Mouse (Mus musculus): ENCODE results near the gene Sec14l4.

The Sec14l4 gene

GRCm38 (mm10) chr11:4080219-4080618 lies 49.0 kb downstream of the Sec14l4 start:
- DNase-seq, result peak; percentile 63 to 74

GRCm38 (mm10) chr11:4083316-4084078 lies 52.2 kb downstream of the Sec14l4 start:
- peak; percentile 30 to 71 for DNase-seq

DNA sequence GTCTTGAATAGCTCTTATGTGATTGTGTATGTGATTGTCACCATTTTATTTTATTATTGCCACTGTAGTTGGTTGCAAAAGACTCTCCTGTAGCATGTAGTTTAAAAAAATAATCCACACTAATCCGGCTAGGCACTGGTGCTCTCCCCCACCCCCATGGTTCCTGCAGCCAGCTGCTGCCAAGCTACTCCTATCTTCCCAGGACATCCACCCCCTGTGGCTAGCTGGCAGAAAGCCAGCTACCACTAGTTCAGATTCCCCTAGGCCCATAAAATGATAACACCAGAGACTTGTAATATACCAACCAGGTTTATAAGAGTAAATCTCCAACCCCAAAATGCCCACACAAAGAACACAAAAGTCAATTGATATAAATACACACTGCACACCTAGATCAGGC lies 55.0 kb downstream of the Sec14l4 start:
- no peak for DNase-seq

- DNase-seq, result no peak
These were observed 56.0 kb downstream of the Sec14l4 start for GRCm38 (mm10) chr11:4087267-4087666.

GRCm38 (mm10) chr11:4093459-4094377 lies 62.5 kb downstream of the Sec14l4 start:
- DNase-seq, result no peak

- DNase-seq, result peak; percentile 71 to 80
These were observed 63.3 kb downstream of the Sec14l4 start for GRCm38 (mm10) chr11:4094378-4095170.

- DNase-seq, result peak; percentile 54 to 62
These were observed 64.2 kb downstream of the Sec14l4 start, which contains the start of gene Mtfp1 for GRCm38 (mm10) chr11:4095171-4096053. Mtfp1 (minus strand) TSS chr11:4095445.

- DNase-seq, result peak; percentile 99
These were observed 65.1 kb downstream of the Sec14l4 start for GRCm38 (mm10) chr11:4096054-4096984.

DNA sequence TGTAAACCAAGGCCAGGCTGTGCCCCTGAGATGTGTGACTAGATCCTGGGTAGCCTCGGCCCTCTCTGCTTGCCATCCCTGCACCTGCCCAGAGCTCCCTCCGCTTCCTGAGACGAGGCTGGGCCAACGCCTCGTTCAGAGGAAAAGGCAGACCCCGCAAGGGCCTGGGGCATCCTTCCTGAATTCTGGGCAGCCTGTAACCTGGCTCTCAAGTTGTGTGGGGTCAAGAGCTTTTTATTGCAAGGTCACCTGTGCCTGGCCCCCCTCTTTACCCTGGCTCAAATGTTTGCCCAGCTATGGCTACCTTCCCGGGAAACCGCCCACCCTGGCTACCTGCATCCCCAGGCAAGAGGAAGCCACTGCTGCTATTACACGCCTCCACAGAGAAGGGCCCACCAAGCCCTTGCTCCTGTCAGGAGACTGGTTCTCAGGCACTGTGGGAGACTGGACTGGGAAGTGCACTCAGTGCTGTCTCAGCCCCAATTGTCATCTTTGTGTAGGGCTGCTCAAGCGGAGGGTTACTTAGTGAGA lies 65.9 kb downstream of the Sec14l4 start:
- no peak for DNase-seq

All from lung, adult 18-20 months (tissue).